Mouse (Mus musculus): ENCODE measurements around the gene Gm10135. TPM values are rescaled to one million over a fixed set of nuclear protein-coding genes. Genes with fewer than 3 reads are reported as not detected.
"Not testable (repeated sequence)": the region's sequence is repeated elsewhere in the genome, so short reads cannot be mapped to it uniquely, and the experiment has no call there.

Gm10135 gene
- polyA plus RNA-seq, 1 experiment from 2014 or later: not detected

- 85% methylated on average over 1 of the region's 1 CpGs for WGBS
- H3K9ac ChIP-seq (ENCODE audit: low read depth, low read length): no peak overlapping the region
- H3K36me3 ChIP-seq (ENCODE audit: control insufficient read depth, insufficient read depth, low read length): peaks cover 3% of the 10 kb centered on the region; the same call in 1 of the 2 replicates
- no peak overlapping the region for H3K4me2 ChIP-seq (ENCODE audit: low read length)
- no peak overlapping the region for H3K4me3 ChIP-seq (ENCODE audit: low read length)
- H3K9me3 ChIP-seq (ENCODE audit: control insufficient read depth, low read length): no peaks in the 10 kb centered on the region
- H3K27ac ChIP-seq (ENCODE audit: low read depth, low read length): no peak overlapping the region
- no peak for ATAC-seq
- no peaks in the 10 kb centered on the region for H3K27me3 ChIP-seq (replicated peaks; ENCODE audit: control insufficient read depth, insufficient read depth, low read length)
- no peaks in the 10 kb centered on the region for H3K4me1 ChIP-seq (ENCODE audit: control insufficient read depth, insufficient read depth, low read depth, low read length)
Observed at GRCm38 (mm10) chr5:72948136-72948535, 26.4 kb downstream of the Gm10135 start.

- Histone ChIP-seq H3K36me3 (ENCODE audit: control insufficient read depth, insufficient read depth, low read length) (no peaks in the 10 kb centered on the region), H3K27me3 (replicated peaks; ENCODE audit: control insufficient read depth, insufficient read depth, low read length) (no peaks in the 10 kb centered on the region), H3K27ac (ENCODE audit: low read depth, low read length) (no peak overlapping the region), H3K9me3 (ENCODE audit: control insufficient read depth, low read length) (no peaks in the 10 kb centered on the region), H3K4me1 (ENCODE audit: control insufficient read depth, insufficient read depth, low read depth, low read length) (no peaks in the 10 kb centered on the region), H3K4me3 (ENCODE audit: low read length) (no peak overlapping the region), H3K4me2 (ENCODE audit: low read length) (no peak overlapping the region), H3K9ac (ENCODE audit: low read depth, low read length) (no peak overlapping the region)
- WGBS: 92% methylated on average over 5 of the region's 5 CpGs
- ATAC-seq: no peak
Observed at GRCm38 (mm10) chr5:72940906-72941432, 33.5 kb downstream of the Gm10135 start.

DNA sequence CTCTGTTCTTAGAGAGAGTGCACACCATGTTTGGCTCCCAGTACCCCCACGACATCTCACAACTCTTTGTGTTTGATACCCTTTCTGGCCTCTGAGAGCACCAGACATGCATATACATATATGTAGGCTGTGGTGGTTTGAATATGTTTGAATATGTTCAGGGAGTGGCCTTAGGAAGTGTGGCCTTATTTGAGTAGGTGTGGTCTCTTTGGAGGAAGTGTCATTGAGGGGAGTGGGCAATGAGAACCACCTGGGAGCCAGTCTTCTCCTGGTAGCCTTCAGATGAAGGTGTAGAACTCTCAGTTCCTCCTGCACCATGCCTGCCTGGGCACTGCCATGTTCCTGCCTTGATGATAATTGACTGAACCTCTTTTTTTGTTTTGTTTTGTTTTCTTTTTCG lies 35.2 kb downstream of the Gm10135 start:
- Histone ChIP-seq H3K9me3 (ENCODE audit: control insufficient read depth, low read length) (no peaks in the 10 kb centered on the region), H3K4me1 (ENCODE audit: control insufficient read depth, insufficient read depth, low read depth, low read length) (no peaks in the 10 kb centered on the region), H3K4me3 (ENCODE audit: low read length) (no peak overlapping the region), H3K27me3 (replicated peaks; ENCODE audit: control insufficient read depth, insufficient read depth, low read length) (no peaks in the 10 kb centered on the region), H3K27ac (ENCODE audit: low read depth, low read length) (no peak overlapping the region), H3K9ac (ENCODE audit: low read depth, low read length) (no peak overlapping the region), H3K4me2 (ENCODE audit: low read length) (no peak overlapping the region), H3K36me3 (ENCODE audit: control insufficient read depth, insufficient read depth, low read length) (no peaks in the 10 kb centered on the region)
- WGBS: 96% methylated on average over 2 of the region's 2 CpGs
- ATAC-seq: no peak

- H3K27ac ChIP-seq (ENCODE audit: low read depth, low read length); H3K9me3 ChIP-seq (ENCODE audit: control insufficient read depth, low read length); ATAC-seq; H3K36me3 ChIP-seq (ENCODE audit: control insufficient read depth, insufficient read depth, low read length); H3K9ac ChIP-seq (ENCODE audit: low read depth, low read length); H3K4me2 ChIP-seq (ENCODE audit: low read length); H3K27me3 ChIP-seq (replicated peaks; ENCODE audit: control insufficient read depth, insufficient read depth, low read length); H3K4me1 ChIP-seq (ENCODE audit: control insufficient read depth, insufficient read depth, low read depth, low read length); H3K4me3 ChIP-seq (ENCODE audit: low read length): not testable (repeated sequence)
- 97% methylated on average over 3 of the region's 3 CpGs for WGBS
Observed at GRCm38 (mm10) chr5:72938421-72938820, 36.1 kb downstream of the Gm10135 start.

DNA sequence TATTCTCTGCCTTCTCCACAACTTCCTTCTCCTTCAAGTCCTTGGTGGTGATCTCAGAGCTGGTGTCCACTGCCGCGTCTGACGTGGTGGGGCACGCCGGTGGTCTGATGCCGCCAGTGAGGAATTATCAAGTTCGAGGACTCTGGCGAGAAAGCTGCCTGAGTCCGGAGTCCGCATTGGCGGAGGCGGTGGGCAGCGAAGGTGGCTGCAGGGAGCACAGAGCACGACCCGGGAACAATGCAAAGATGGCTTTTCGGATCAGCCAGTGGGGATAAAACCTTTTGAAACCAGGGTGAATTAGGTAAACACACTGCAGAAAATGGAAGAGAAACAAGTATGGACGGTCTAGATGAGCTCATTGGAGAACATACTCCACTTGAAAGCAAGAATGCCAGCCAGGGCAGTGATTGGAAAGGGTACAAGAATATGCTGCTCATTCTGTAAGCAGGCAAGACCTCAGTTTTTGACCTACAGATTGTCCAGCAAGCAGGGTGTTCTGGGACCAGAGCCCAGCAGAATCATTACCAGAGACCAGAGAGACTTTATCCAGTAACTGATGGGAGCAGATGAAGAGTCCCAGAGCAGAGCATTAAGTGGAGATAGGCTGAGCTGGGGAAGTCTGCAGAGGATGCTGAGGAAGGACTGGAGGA lies 41.4 kb downstream of the Gm10135 start:
- peaks cover 5% of the 10 kb centered on the region for H3K36me3 ChIP-seq (ENCODE audit: control insufficient read depth, insufficient read depth, low read length)

GRCm38 (mm10) chr5:72927074-72927473 lies 47.4 kb downstream of the Gm10135 start:
- ATAC-seq: no peak
- no peak overlapping the region for H3K4me3 ChIP-seq (ENCODE audit: low read length)
- H3K9ac ChIP-seq (ENCODE audit: low read depth, low read length): no peak overlapping the region
- no peak overlapping the region for H3K4me2 ChIP-seq (ENCODE audit: low read length)
- H3K36me3 ChIP-seq (ENCODE audit: control insufficient read depth, insufficient read depth, low read length): no peaks in the 10 kb centered on the region
- no peak overlapping the region for H3K27ac ChIP-seq (ENCODE audit: low read depth, low read length)
- no peaks in the 10 kb centered on the region for H3K9me3 ChIP-seq (ENCODE audit: control insufficient read depth, low read length)
- peaks cover 3% of the 10 kb centered on the region; the same call in 1 of the 2 replicates for H3K4me1 ChIP-seq (ENCODE audit: control insufficient read depth, insufficient read depth, low read depth, low read length)
- no peaks in the 10 kb centered on the region for H3K27me3 ChIP-seq (replicated peaks; ENCODE audit: control insufficient read depth, insufficient read depth, low read length)

More for the DNA sequence above, 41.4 kb downstream of the Gm10135 start:
- H3K4me3 ChIP-seq (ENCODE audit: low read length): no peak overlapping the region
- H3K9ac ChIP-seq (ENCODE audit: low read depth, low read length): no peak overlapping the region
- no peaks in the 10 kb centered on the region for H3K27me3 ChIP-seq (replicated peaks; ENCODE audit: control insufficient read depth, insufficient read depth, low read length)
- WGBS: 96% methylated on average over 17 of the region's 17 CpGs
- no peaks in the 10 kb centered on the region for H3K9me3 ChIP-seq (ENCODE audit: control insufficient read depth, low read length)
- no peak overlapping the region for H3K27ac ChIP-seq (ENCODE audit: low read depth, low read length)
- ATAC-seq: no peak; the same call in 1 of the 2 replicates
- no peaks in the 10 kb centered on the region for H3K4me1 ChIP-seq (ENCODE audit: control insufficient read depth, insufficient read depth, low read depth, low read length)
- no peak overlapping the region for H3K4me2 ChIP-seq (ENCODE audit: low read length)

- H3K27me3 ChIP-seq (replicated peaks; ENCODE audit: control insufficient read depth, insufficient read depth, low read length): no peaks in the 10 kb centered on the region
- no peak overlapping the region for H3K4me3 ChIP-seq (ENCODE audit: low read length)
- H3K36me3 ChIP-seq (ENCODE audit: control insufficient read depth, insufficient read depth, low read length): no peaks in the 10 kb centered on the region
- no peak overlapping the region for H3K27ac ChIP-seq (ENCODE audit: low read depth, low read length)
- no peak overlapping the region for H3K9ac ChIP-seq (ENCODE audit: low read depth, low read length)
- 92% methylated on average over 3 of the region's 3 CpGs for WGBS
- no peaks in the 10 kb centered on the region for H3K9me3 ChIP-seq (ENCODE audit: control insufficient read depth, low read length)
- H3K4me1 ChIP-seq (ENCODE audit: control insufficient read depth, insufficient read depth, low read depth, low read length): peaks cover 3% of the 10 kb centered on the region; the same call in 1 of the 2 replicates
- no peak for ATAC-seq
- no peak overlapping the region for H3K4me2 ChIP-seq (ENCODE audit: low read length)
Observed at GRCm38 (mm10) chr5:72922796-72923195, 51.7 kb downstream of the Gm10135 start.

DNA sequence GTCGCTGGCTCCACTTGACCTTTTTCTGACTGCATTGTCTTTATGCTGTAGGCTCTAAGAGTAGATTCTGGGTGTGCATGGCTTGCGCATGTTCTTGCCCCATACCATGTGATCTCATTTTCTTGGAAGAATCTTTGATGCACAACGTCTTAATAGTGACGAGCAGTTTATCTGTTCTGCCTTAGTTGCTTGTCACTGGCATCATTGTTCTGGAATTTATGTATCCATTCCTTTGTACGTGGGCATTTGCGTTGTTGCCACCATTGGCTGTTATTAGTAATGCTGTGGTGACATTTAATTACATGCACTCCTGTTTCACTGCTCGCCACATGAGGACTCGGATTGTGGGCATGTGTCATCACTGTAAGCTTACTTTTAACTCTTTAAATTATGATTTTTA lies 53.3 kb downstream of the Gm10135 start:
- H3K4me1 ChIP-seq (ENCODE audit: control insufficient read depth, insufficient read depth, low read depth, low read length): peaks cover 14% of the 10 kb centered on the region
- H3K4me2 ChIP-seq (ENCODE audit: low read length): no peak overlapping the region
- no peak overlapping the region for H3K27ac ChIP-seq (ENCODE audit: low read depth, low read length)
- ATAC-seq: no peak
- 78% methylated on average over 8 of the region's 8 CpGs for WGBS
- no peaks in the 10 kb centered on the region for H3K27me3 ChIP-seq (replicated peaks; ENCODE audit: control insufficient read depth, insufficient read depth, low read length)
- no peaks in the 10 kb centered on the region for H3K9me3 ChIP-seq (ENCODE audit: control insufficient read depth, low read length)
- no peaks in the 10 kb centered on the region for H3K36me3 ChIP-seq (ENCODE audit: control insufficient read depth, insufficient read depth, low read length)
- no peak overlapping the region for H3K4me3 ChIP-seq (ENCODE audit: low read length)
- H3K9ac ChIP-seq (ENCODE audit: low read depth, low read length): no peak overlapping the region

- Histone ChIP-seq H3K9me3 (ENCODE audit: control insufficient read depth, low read length) (no peaks in the 10 kb centered on the region), H3K27me3 (replicated peaks; ENCODE audit: control insufficient read depth, insufficient read depth, low read length) (no peaks in the 10 kb centered on the region), H3K9ac (ENCODE audit: low read depth, low read length) (no peak overlapping the region), H3K36me3 (ENCODE audit: control insufficient read depth, insufficient read depth, low read length) (no peaks in the 10 kb centered on the region), H3K27ac (ENCODE audit: low read depth, low read length) (no peak overlapping the region), H3K4me1 (ENCODE audit: control insufficient read depth, insufficient read depth, low read depth, low read length) (peaks cover 21% of the 10 kb centered on the region), H3K4me3 (ENCODE audit: low read length) (no peak overlapping the region), H3K4me2 (ENCODE audit: low read length) (no peak overlapping the region)
- ATAC-seq: no peak
- WGBS: 80% methylated on average over 4 of the region's 4 CpGs
Observed at GRCm38 (mm10) chr5:72920416-72920815, 54.1 kb downstream of the Gm10135 start.

All from hindbrain, embryonic 16.5 days (tissue).